ENCODE assay signal across 10 mouse cellular contexts in genomic region chr2:33781655-33782400, GRCm38 (mm10).
DNase-seq lines count a peak whose midpoint lies in the region; ATAC-seq and TF ChIP-seq lines count a peak whose summit lies in the region.
"Had no signal": no experiment of that assay in that cellular context is flagged by ENCODE, and none has a peak within 500 bp of the region (broad histone marks: within the 10 kb centered on the region; RNA-seq: fewer than 3 reads in every experiment).

No protein-coding gene starts in this region.

- no peak for ATAC-seq in forebrain, embryonic 16.5 days
- ATAC-seq in stomach, postnatal 0 days (ENCODE audit: low FRiP score, low TSS enrichment), result no peak
- ATAC-seq in liver, postnatal 0 days, result no peak

- 0 out of 2 replicates have a peak overlapping the region, but pooled peaks have one; percentile 5 for H3K27ac ChIP-seq in forebrain, embryonic 16.5 days (ENCODE audit: low read length)
- H3K27ac ChIP-seq in stomach, postnatal 0 days (replicated peaks), result no peak overlapping the region
- H3K27ac ChIP-seq in liver, postnatal 0 days (ENCODE audit: low read depth), result no peak overlapping the region

- no peaks in the 10 kb centered on the region; the same call in 1 of the 2 replicates for H3K36me3 ChIP-seq in forebrain, embryonic 16.5 days (ENCODE audit: control insufficient read depth, insufficient read depth)
- peaks cover 5% of the 10 kb centered on the region; the same call in 1 of the 2 replicates for H3K36me3 ChIP-seq in stomach, postnatal 0 days (ENCODE audit: control insufficient read depth, insufficient read depth, low read length)
- H3K36me3 ChIP-seq in liver, postnatal 0 days (replicated peaks; ENCODE audit: insufficient read depth, low read length), result peaks cover 11% of the 10 kb centered on the region; the same call in 1 of the 2 replicates

- no peak overlapping the region for H3K4me3 ChIP-seq in forebrain, embryonic 16.5 days (replicated peaks; ENCODE audit: low read length)
- no peak overlapping the region for H3K4me3 ChIP-seq in stomach, postnatal 0 days (ENCODE audit: low read depth, low read length)
- H3K4me3 ChIP-seq in liver, postnatal 0 days (ENCODE audit: low read depth, low read length), result no peak overlapping the region

- H3K4me2 ChIP-seq in forebrain, embryonic 16.5 days (ENCODE audit: low read length), result no peak overlapping the region
- H3K4me2 ChIP-seq in stomach, postnatal 0 days (replicated peaks; ENCODE audit: low read depth), result no peak overlapping the region
- H3K4me2 ChIP-seq in liver, postnatal 0 days (ENCODE audit: low read depth, low read length), result no peak overlapping the region

- H3K27me3 ChIP-seq in forebrain, embryonic 16.5 days (replicated peaks; ENCODE audit: control insufficient read depth, insufficient read depth, low read length), result no peaks in the 10 kb centered on the region
- no peaks in the 10 kb centered on the region for H3K27me3 ChIP-seq in stomach, postnatal 0 days (ENCODE audit: control insufficient read depth, insufficient read depth, low read length)
- H3K27me3 ChIP-seq in liver, postnatal 0 days (ENCODE audit: insufficient read depth, low read length), result no peaks in the 10 kb centered on the region

- H3K9ac ChIP-seq in forebrain, embryonic 16.5 days (replicated peaks; ENCODE audit: low read depth, low read length), result no peak overlapping the region
- no peak overlapping the region for H3K9ac ChIP-seq in stomach, postnatal 0 days (ENCODE audit: low read length)
- H3K9ac ChIP-seq in liver, postnatal 0 days (replicated peaks), result no peak overlapping the region

- 0 out of 2 replicates have a peak, but pooled peaks cover 2% of the 10 kb centered on the region for H3K9me3 ChIP-seq in forebrain, embryonic 16.5 days (ENCODE audit: control insufficient read depth, low read length)
- H3K9me3 ChIP-seq in stomach, postnatal 0 days (ENCODE audit: control insufficient read depth, low read length), result peaks cover 16% of the 10 kb centered on the region
- H3K9me3 ChIP-seq in liver, postnatal 0 days (ENCODE audit: low read length), result peaks cover 24% of the 10 kb centered on the region

- TF ChIP-seq CTCF in stomach, postnatal 0 days (IDR thresholded peaks at IDR 0.05; ENCODE audit: low read depth), result no peak
- TF ChIP-seq CTCF in liver, postnatal 0 days (IDR thresholded peaks at IDR 0.05; ENCODE audit: low read depth), result no peak

- no peak for TF ChIP-seq EP300 in stomach, postnatal 0 days (optimal IDR thresholded peaks at IDR 0.05)
- no peak for TF ChIP-seq EP300 in liver, postnatal 0 days (IDR thresholded peaks at IDR 0.05; ENCODE audit: low read depth)

- peaks cover 39% of the 10 kb centered on the region for H3K4me1 ChIP-seq in forebrain, embryonic 16.5 days (replicated peaks; ENCODE audit: control insufficient read depth, insufficient read depth, low read length)
- no peaks in the 10 kb centered on the region for H3K4me1 ChIP-seq in stomach, postnatal 0 days (replicated peaks; ENCODE audit: control insufficient read depth, insufficient read depth)
- H3K4me1 ChIP-seq in liver, postnatal 0 days (ENCODE audit: insufficient read depth), result no peaks in the 10 kb centered on the region

- 36% methylated on average over 11 of the region's 11 CpGs for WGBS in forebrain, embryonic 16.5 days
- 31% methylated on average over 11 of the region's 11 CpGs for WGBS in stomach, postnatal 0 days
- 78% methylated on average over 11 of the region's 11 CpGs for WGBS in liver, postnatal 0 days (ENCODE audit: insufficient replicate concordance)

- DNase-seq in kidney, postnatal 10 days, result peak; percentile 50
- DNase-seq in kidney, adult 11 months, result no peak
- peak; percentile 85 for DNase-seq in mesoderm, embryonic 11.5 days (ENCODE audit: low read depth, low spot score)
- DNase-seq in stomach, postnatal 0 days (ENCODE audit: low spot score), result peak; percentile 26
- DNase-seq in thymus, postnatal 4 days, result no peak
- no peak for DNase-seq in frontal cortex, postnatal 14 days (ENCODE audit: low spot score in 2 of 2)
- no peak for DNase-seq in liver, postnatal 0 days
- DNase-seq: cerebellum, adult 8-10 months; kidney, adult 2 months had no signal

Comparison
In these comparisons a context has a peak if more than half of its experiments do, and no peak if none do; other contexts are left out.
1. DNase-seq: peak in kidney, postnatal 10 days (single experiment), mesoderm, embryonic 11.5 days (single experiment) and stomach, postnatal 0 days (single experiment); none in kidney, adult 11 months (single experiment), thymus, postnatal 4 days (single experiment), frontal cortex, postnatal 14 days (0 of 2) and liver, postnatal 0 days (single experiment).